Comparison of ENCODE assay signal across 18 mouse cellular contexts in the genomic region with DNA sequence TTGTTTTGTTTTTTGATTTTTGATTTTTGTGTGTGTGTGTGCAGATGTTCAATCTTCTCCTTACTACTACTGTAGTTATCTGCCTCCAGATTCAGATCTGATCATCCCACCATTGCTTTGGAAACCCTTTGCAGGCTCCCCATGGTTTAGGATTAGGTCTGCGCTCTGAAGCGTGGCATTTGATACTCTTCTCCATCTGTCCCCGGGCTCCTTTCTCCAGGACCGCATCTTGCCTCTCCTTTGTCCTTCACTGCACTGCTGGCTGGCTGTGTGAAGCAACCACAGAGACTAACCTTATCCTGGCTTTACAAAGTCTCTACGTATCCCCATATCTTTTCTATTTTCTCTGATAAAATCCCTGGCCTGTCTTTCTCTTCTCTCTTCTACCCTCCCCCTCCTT. TPM values are rescaled to one million over a fixed set of nuclear protein-coding genes. Genes with fewer than 3 reads are reported as not detected.
A peak's percentile ranks its signal among the peaks of the same experiment; 100 is the strongest.
DNase-seq lines count a peak whose midpoint lies in the region; ATAC-seq lines count a peak whose summit lies in the region.
"Had no signal": no experiment of that assay in that cellular context is flagged by ENCODE, and none has a peak within 500 bp of the region (broad histone marks: within the 10 kb centered on the region; RNA-seq: fewer than 3 reads in every experiment).

No protein-coding gene starts in this region.

- H3K4me2 ChIP-seq in kidney, embryonic 16.5 days (replicated peaks; ENCODE audit: low read depth, low read length), result no peak overlapping the region
- H3K4me2 ChIP-seq: forebrain, embryonic 15.5 days; heart, embryonic 12.5 days; limb, embryonic 13.5 days had no signal

- 70% methylated on average over 5 of the region's 5 CpGs for WGBS in kidney, embryonic 16.5 days

- no peaks in the 10 kb centered on the region for H3K4me1 ChIP-seq in kidney, embryonic 16.5 days (ENCODE audit: insufficient read depth, low read length)
- H3K4me1 ChIP-seq: forebrain, embryonic 15.5 days; megakaryocyte, embryonic 14.5 days had no signal

- intact Hi-C loops in left cerebral cortex, postnatal 4 days (cut with DNase I), result no loop called here

- H3K9me3 ChIP-seq in kidney, embryonic 16.5 days (ENCODE audit: low read length), result no peaks in the 10 kb centered on the region
- H3K9me3 ChIP-seq: embryonic facial prominence, embryonic 10.5 days; forebrain, embryonic 15.5 days; heart, embryonic 12.5 days; limb, embryonic 13.5 days; megakaryocyte, embryonic 14.5 days had no signal

- no peak overlapping the region for H3K27ac ChIP-seq in kidney, embryonic 16.5 days (ENCODE audit: low read length)
- H3K27ac ChIP-seq: embryonic facial prominence, embryonic 10.5 days; forebrain, embryonic 15.5 days; left cerebral cortex, adult 2 months; limb, embryonic 13.5 days; liver, embryonic 14.5 days had no signal

- no peak overlapping the region for H3K4me3 ChIP-seq in kidney, embryonic 16.5 days (ENCODE audit: low read length)
- H3K4me3 ChIP-seq: embryonic facial prominence, embryonic 10.5 days; forebrain, embryonic 15.5 days; heart, embryonic 12.5 days; left cerebral cortex, adult 2 months; limb, embryonic 13.5 days; megakaryocyte, embryonic 14.5 days had no signal

- no peaks in the 10 kb centered on the region for H3K27me3 ChIP-seq in kidney, embryonic 16.5 days (ENCODE audit: insufficient read depth, low read length)
- H3K27me3 ChIP-seq: forebrain, embryonic 15.5 days; heart, embryonic 12.5 days; limb, embryonic 13.5 days had no signal

- peak; percentile 74 for DNase-seq in left cerebral cortex, postnatal 4 days
- DNase-seq in left cerebral cortex, adult 9 months (ENCODE audit: low spot score in 2 of 2), result no peak
- peak; percentile 70 to 83 for DNase-seq in cerebellum, adult 18-20 months
- DNase-seq in cerebellum, postnatal 36 days, result peak; percentile 65
- no peak for DNase-seq in B cell, adult 2 months
- DNase-seq: heart, postnatal 36 days; kidney, adult 11 months; kidney, postnatal 14 days had no signal

- H3K9ac ChIP-seq in kidney, embryonic 16.5 days (replicated peaks; ENCODE audit: low read length), result no peak overlapping the region
- H3K9ac ChIP-seq: forebrain, embryonic 15.5 days; heart, embryonic 12.5 days; limb, embryonic 13.5 days; liver, embryonic 14.5 days had no signal

- H3K36me3 ChIP-seq in kidney, embryonic 16.5 days (ENCODE audit: insufficient read depth, low read length), result no peaks in the 10 kb centered on the region
- H3K36me3 ChIP-seq: embryonic facial prominence, embryonic 10.5 days; forebrain, embryonic 15.5 days; heart, embryonic 12.5 days; limb, embryonic 13.5 days had no signal

- ATAC-seq in kidney, embryonic 16.5 days (ENCODE audit: low FRiP score, low TSS enrichment), result no peak
- no peak for ATAC-seq in inflammation-experienced regulatory T-cells, adult 6 months
- ATAC-seq: forebrain, embryonic 15.5 days had no signal

RNA-seq across cellular contexts. Expression of gene Ndufb4, which starts 31.3 kb away (rescaled TPM):
- 10 to 100 TPM; 64.8 to 76.0 TPM for total RNA-seq in left cerebral cortex, postnatal 4 days (2021)
- polyA plus RNA-seq in kidney, embryonic 16.5 days (2015; fragmentation: Nextera tagmentation; extraction: Ambion mirVana), result 45.0 and 59.9 TPM in 2 replicates
- polyA plus RNA-seq in inflammation-experienced regulatory T-cells, adult 6 months (2017; shearing (Covaris generic)), result 10 to 100 TPM; 51.4 to 58.7 (median 54.5) TPM

RNA-seq across cellular contexts. Expression of gene Hgd, which starts 43.0 kb away (rescaled TPM):
- not detected for total RNA-seq in left cerebral cortex, postnatal 4 days (2021)
- 10.4 and 10.7 TPM in 2 replicates for polyA plus RNA-seq in kidney, embryonic 16.5 days (2015; fragmentation: Nextera tagmentation; extraction: Ambion mirVana)
- polyA plus RNA-seq in inflammation-experienced regulatory T-cells, adult 6 months (2017; shearing (Covaris generic)), result not detected
- total RNA-seq: neutrophil, adult 5-6 weeks had no signal

Comparison
In these comparisons a context has a peak if more than half of its experiments do, and no peak if none do; other contexts are left out.
1. DNase-seq: peak in left cerebral cortex, postnatal 4 days (single experiment), cerebellum, adult 18-20 months (2 of 2) and cerebellum, postnatal 36 days (2 of 2); none in left cerebral cortex, adult 9 months (0 of 2) and B cell, adult 2 months (0 of 2).